Mouse (Mus musculus): ENCODE data around the gene Cnih3.

Gene Cnih3

GRCm38 (mm10) chr1:181353200-181354097 is 1.0 kb downstream of the Cnih3 start:
- no peak for DNase-seq

- DNase-seq, result no peak
Measured at GRCm38 (mm10) chr1:181355683-181356082, 3.3 kb downstream of the Cnih3 start.

GRCm38 (mm10) chr1:181357870-181358269 is 5.4 kb downstream of the Cnih3 start:
- DNase-seq, result no peak

GRCm38 (mm10) chr1:181358526-181358925 is 6.1 kb downstream of the Cnih3 start:
- no peak for DNase-seq

- no peak for DNase-seq
Measured at GRCm38 (mm10) chr1:181360732-181361131, 8.3 kb downstream of the Cnih3 start.

- DNase-seq, result no peak
Measured at GRCm38 (mm10) chr1:181364025-181364424, 11.6 kb downstream of the Cnih3 start.

GRCm38 (mm10) chr1:181365376-181365775 is 12.9 kb downstream of the Cnih3 start:
- DNase-seq, result no peak

GRCm38 (mm10) chr1:181368789-181369570 is 16.6 kb downstream of the Cnih3 start:
- DNase-seq, result no peak

- no peak for DNase-seq
Measured at GRCm38 (mm10) chr1:181370370-181370769, 17.9 kb downstream of the Cnih3 start.

- no peak for DNase-seq
Measured at GRCm38 (mm10) chr1:181371226-181371625, 18.8 kb downstream of the Cnih3 start.

GRCm38 (mm10) chr1:181372306-181372705 is 19.9 kb downstream of the Cnih3 start:
- no peak for DNase-seq

GRCm38 (mm10) chr1:181374627-181375374 is 22.4 kb downstream of the Cnih3 start:
- no peak for DNase-seq

GRCm38 (mm10) chr1:181376431-181376830 is 24.0 kb downstream of the Cnih3 start:
- no peak for DNase-seq

GRCm38 (mm10) chr1:181379664-181380063 is 27.2 kb downstream of the Cnih3 start:
- DNase-seq, result peak; percentile 59

- DNase-seq, result no peak
Measured at GRCm38 (mm10) chr1:181381410-181382010, 29.1 kb downstream of the Cnih3 start.

GRCm38 (mm10) chr1:181389264-181389663 is 36.8 kb downstream of the Cnih3 start:
- DNase-seq, result no peak

- no peak for DNase-seq
Measured at GRCm38 (mm10) chr1:181392489-181392888, 40.1 kb downstream of the Cnih3 start.

GRCm38 (mm10) chr1:181393250-181394149 is 41.1 kb downstream of the Cnih3 start:
- peak; percentile 92 for DNase-seq

- DNase-seq, result no peak
Measured at GRCm38 (mm10) chr1:181395234-181395828, 42.9 kb downstream of the Cnih3 start.

GRCm38 (mm10) chr1:181399179-181399578 is 46.8 kb downstream of the Cnih3 start:
- no peak for DNase-seq

GRCm38 (mm10) chr1:181403056-181403455 is 50.6 kb downstream of the Cnih3 start:
- DNase-seq, result no peak

All from cerebellum, adult 8-10 months (tissue).